Mouse (Mus musculus): ENCODE data around the gene Rgs3. TPM values are rescaled to one million over a fixed set of nuclear protein-coding genes. Genes with fewer than 3 reads are reported as not detected.

Rgs3 gene
- polyA plus RNA-seq, 1 experiment from 2014 or later, result 46.7 TPM

GRCm38 (mm10) chr4:62560963-62561629, 1.4 kb downstream of the Rgs3 start:
- no peaks in the 10 kb centered on the region for H3K9me3 ChIP-seq
- no peak overlapping the region for H3K4me2 ChIP-seq (replicated peaks)
- 20% methylated on average over 4 of the region's 4 CpGs for WGBS
- H3K36me3 ChIP-seq, result no peaks in the 10 kb centered on the region
- H3K4me3 ChIP-seq, result no peak overlapping the region
- H3K4me1 ChIP-seq, result peaks cover 4% of the 10 kb centered on the region; the same call in 1 of the 2 replicates
- peak; percentile 82 for ATAC-seq (replicated peaks)
- no peak overlapping the region for H3K27ac ChIP-seq (replicated peaks)
- 0 out of 2 replicates have a peak, but pooled peaks cover 3% of the 10 kb centered on the region for H3K27me3 ChIP-seq
- H3K9ac ChIP-seq (replicated peaks), result no peak overlapping the region

GRCm38 (mm10) chr4:62561630-62562001, 2.0 kb downstream of the Rgs3 start:
- H3K4me2 ChIP-seq (replicated peaks), result no peak overlapping the region
- H3K4me3 ChIP-seq, result no peak overlapping the region
- H3K27ac ChIP-seq (replicated peaks), result no peak overlapping the region
- H3K9me3 ChIP-seq, result no peaks in the 10 kb centered on the region
- peaks cover 4% of the 10 kb centered on the region; the same call in 1 of the 2 replicates for H3K4me1 ChIP-seq
- peak; percentile 57 for ATAC-seq (replicated peaks)
- H3K9ac ChIP-seq (replicated peaks), result no peak overlapping the region
- 24% methylated on average over 3 of the region's 3 CpGs for WGBS
- H3K36me3 ChIP-seq, result no peaks in the 10 kb centered on the region
- H3K27me3 ChIP-seq, result 0 out of 2 replicates have a peak, but pooled peaks cover 3% of the 10 kb centered on the region

GRCm38 (mm10) chr4:62562006-62562405, 2.4 kb downstream of the Rgs3 start:
- Histone ChIP-seq H3K9ac (replicated peaks) (no peak overlapping the region), H3K4me2 (replicated peaks) (no peak overlapping the region), H3K27ac (replicated peaks) (no peak overlapping the region), H3K4me1 (peaks cover 4% of the 10 kb centered on the region; the same call in 1 of the 2 replicates), H3K4me3 (no peak overlapping the region), H3K9me3 (no peaks in the 10 kb centered on the region), H3K36me3 (no peaks in the 10 kb centered on the region), H3K27me3 (0 out of 2 replicates have a peak, but pooled peaks cover 3% of the 10 kb centered on the region)
- WGBS, result 68% methylated on average over 4 of the region's 4 CpGs
- no peak for ATAC-seq (replicated peaks)

- no peaks in the 10 kb centered on the region for H3K27me3 ChIP-seq
- no peak for ATAC-seq (replicated peaks)
- 88% methylated on average over 4 of the region's 4 CpGs for WGBS
- H3K36me3 ChIP-seq, result no peaks in the 10 kb centered on the region
- no peak overlapping the region for H3K27ac ChIP-seq (replicated peaks)
- H3K4me1 ChIP-seq, result peaks cover 1% of the 10 kb centered on the region; the same call in 1 of the 2 replicates
- H3K4me2 ChIP-seq (replicated peaks), result no peak overlapping the region
- no peak overlapping the region for H3K4me3 ChIP-seq
- no peaks in the 10 kb centered on the region for H3K9me3 ChIP-seq
- H3K9ac ChIP-seq (replicated peaks), result no peak overlapping the region
Measured at GRCm38 (mm10) chr4:62566530-62566929, 6.9 kb downstream of the Rgs3 start.

- Histone ChIP-seq H3K27ac (replicated peaks) (no peak overlapping the region), H3K4me2 (replicated peaks) (no peak overlapping the region), H3K9me3 (no peaks in the 10 kb centered on the region), H3K4me1 (no peaks in the 10 kb centered on the region), H3K4me3 (no peak overlapping the region), H3K36me3 (no peaks in the 10 kb centered on the region), H3K9ac (replicated peaks) (no peak overlapping the region), H3K27me3 (no peaks in the 10 kb centered on the region)
- WGBS, result 85% methylated on average over 6 of the region's 6 CpGs
- no peak for ATAC-seq (replicated peaks)
Measured at GRCm38 (mm10) chr4:62567696-62568095, 8.0 kb downstream of the Rgs3 start.

- no peaks in the 10 kb centered on the region for H3K4me1 ChIP-seq
- H3K27me3 ChIP-seq, result no peaks in the 10 kb centered on the region
- H3K4me3 ChIP-seq, result no peak overlapping the region
- ATAC-seq (replicated peaks), result no peak
- no peak overlapping the region for H3K9ac ChIP-seq (replicated peaks)
- no peaks in the 10 kb centered on the region for H3K9me3 ChIP-seq
- no peaks in the 10 kb centered on the region for H3K36me3 ChIP-seq
- H3K27ac ChIP-seq (replicated peaks), result no peak overlapping the region
- H3K4me2 ChIP-seq (replicated peaks), result no peak overlapping the region
- 100% methylated on average over 1 of the region's 1 CpGs for WGBS
Measured at GRCm38 (mm10) chr4:62568359-62568758, 8.7 kb downstream of the Rgs3 start.

- Histone ChIP-seq H3K36me3 (no peaks in the 10 kb centered on the region), H3K4me2 (replicated peaks) (no peak overlapping the region), H3K9me3 (no peaks in the 10 kb centered on the region), H3K9ac (replicated peaks) (no peak overlapping the region), H3K4me3 (no peak overlapping the region), H3K4me1 (no peaks in the 10 kb centered on the region), H3K27ac (replicated peaks) (no peak overlapping the region), H3K27me3 (no peaks in the 10 kb centered on the region)
- 93% methylated on average over 5 of the region's 5 CpGs for WGBS
- no peak for ATAC-seq (replicated peaks)
Measured at GRCm38 (mm10) chr4:62569603-62570002, 10.0 kb downstream of the Rgs3 start.

GRCm38 (mm10) chr4:62570029-62570428, 10.4 kb downstream of the Rgs3 start:
- H3K9me3 ChIP-seq, result no peaks in the 10 kb centered on the region
- H3K9ac ChIP-seq (replicated peaks), result no peak overlapping the region
- ATAC-seq (replicated peaks), result no peak
- no peaks in the 10 kb centered on the region for H3K36me3 ChIP-seq
- no peaks in the 10 kb centered on the region for H3K27me3 ChIP-seq
- WGBS, result 78% methylated on average over 5 of the region's 5 CpGs
- no peaks in the 10 kb centered on the region for H3K4me1 ChIP-seq
- H3K27ac ChIP-seq (replicated peaks), result no peak overlapping the region
- no peak overlapping the region for H3K4me2 ChIP-seq (replicated peaks)
- no peak overlapping the region for H3K4me3 ChIP-seq

GRCm38 (mm10) chr4:62582365-62583264, 23.0 kb downstream of the Rgs3 start:
- Histone ChIP-seq H3K9ac (replicated peaks) (peak overlapping the region; percentile 45; the same call in 1 of the 2 replicates), H3K27me3 (no peaks in the 10 kb centered on the region), H3K4me2 (replicated peaks) (peak overlapping the region; percentile 73), H3K36me3 (no peaks in the 10 kb centered on the region), H3K27ac (replicated peaks) (peak overlapping the region; percentile 84), H3K4me1 (peaks cover 51% of the 10 kb centered on the region), H3K9me3 (no peaks in the 10 kb centered on the region), H3K4me3 (peak overlapping the region; percentile 48)
- ATAC-seq (replicated peaks), result peak; percentile 97
- 7% methylated on average over 18 of the region's 18 CpGs for WGBS

GRCm38 (mm10) chr4:62583265-62584092, 23.8 kb downstream of the Rgs3 start:
- Histone ChIP-seq H3K27ac (replicated peaks) (peak overlapping the region; percentile 84), H3K27me3 (no peaks in the 10 kb centered on the region), H3K4me2 (replicated peaks) (peak overlapping the region; percentile 73), H3K9me3 (no peaks in the 10 kb centered on the region), H3K4me1 (peaks cover 51% of the 10 kb centered on the region), H3K9ac (replicated peaks) (peak overlapping the region; percentile 45), H3K4me3 (peak overlapping the region; percentile 48), H3K36me3 (no peaks in the 10 kb centered on the region)
- 1% methylated on average over 42 of the region's 42 CpGs for WGBS
- peak; percentile 78 for ATAC-seq (replicated peaks)

- Histone ChIP-seq H3K4me3 (no peak overlapping the region), H3K36me3 (no peaks in the 10 kb centered on the region), H3K4me1 (peaks cover 53% of the 10 kb centered on the region), H3K9me3 (no peaks in the 10 kb centered on the region), H3K27me3 (no peaks in the 10 kb centered on the region), H3K4me2 (replicated peaks) (no peak overlapping the region), H3K27ac (replicated peaks) (no peak overlapping the region), H3K9ac (replicated peaks) (no peak overlapping the region)
- 94% methylated on average over 8 of the region's 8 CpGs for WGBS
- no peak for ATAC-seq (replicated peaks)
Measured at GRCm38 (mm10) chr4:62587067-62587466, 27.4 kb downstream of the Rgs3 start.

All from forebrain, embryonic 15.5 days (tissue).